Mouse (Mus musculus) left cerebral cortex, postnatal 10 days (tissue): ENCODE measurements at regions not wholly inside any gene's neighbourhood (a gene's known extent, or its start where the extent isn't known, plus 50 kb on each side); places are given as distances from the start of the nearest gene placed in this dataset.
"Not testable (repeated sequence)": the region's sequence is repeated elsewhere in the genome, so short reads cannot be mapped to it uniquely, and the experiment has no call there.

Source experiments
- DNase-seq, 2 experiments: peaks; one replicate each; pipeline ENCODE4 v3.0.0; 2021 to 2022; ENCODE audit warnings: low spot score in 2 of 2, mixed read lengths in 1 of 2; ENCODE audit errors: extremely low spot score in 1 of 2
- intact Hi-C: fragments of 180-260 bp; cut with DNase I; formaldehyde crosslinking; loops from one replicate; pipeline ENCODE4 v1.15.1; 2025

DNA sequence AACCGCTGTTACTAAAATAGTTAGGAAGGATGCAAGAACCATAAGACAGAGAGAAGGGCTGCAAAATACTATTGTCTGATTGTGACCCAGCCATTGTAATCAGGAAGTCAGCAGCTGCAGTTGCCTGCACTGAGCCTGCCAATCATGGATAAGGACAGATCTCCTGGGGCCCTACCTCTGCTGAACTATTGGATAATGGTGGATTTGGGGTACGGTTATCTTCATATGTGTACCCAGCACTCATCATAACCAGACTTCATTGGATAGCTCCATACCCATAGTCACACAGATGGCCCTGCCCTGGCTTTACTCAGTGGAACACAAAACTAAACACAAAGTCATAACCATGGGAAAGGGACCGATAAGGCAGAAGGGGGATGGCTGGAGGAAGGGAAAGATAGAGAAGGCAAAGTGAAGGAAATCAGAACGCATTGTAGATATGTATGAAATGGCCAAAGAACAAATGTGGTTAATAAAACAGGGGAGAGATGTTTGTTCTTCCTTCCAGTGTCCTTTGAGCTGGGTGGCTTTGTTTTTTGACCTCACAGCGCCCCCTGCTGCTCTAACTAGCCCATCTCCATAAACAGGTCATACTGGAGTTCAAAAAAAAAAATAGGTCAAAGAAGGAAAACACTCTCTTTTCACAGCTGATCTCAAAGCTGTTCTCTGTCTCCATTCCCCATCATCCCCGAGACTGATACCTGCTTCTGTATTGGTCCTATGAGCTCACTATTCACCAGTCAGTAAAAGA lies 101.2 kb downstream of the Dad1 start:
- intact Hi-C loops = loop anchor here (2.0 to 5.0 kb wide), 2 partner anchors 70 to 88 kb away; no protein-coding TSS in a partner anchor
- peak; percentile 30 to 70 for DNase-seq

- no peak for DNase-seq
- intact Hi-C loops = loop anchor here (2.0 to 5.0 kb wide), 2 partner anchors 70 to 87 kb away; no protein-coding TSS in a partner anchor
Observed at GRCm38 (mm10) chr14:54151921-54152320, 102.0 kb downstream of the Dad1 start.

DNA sequence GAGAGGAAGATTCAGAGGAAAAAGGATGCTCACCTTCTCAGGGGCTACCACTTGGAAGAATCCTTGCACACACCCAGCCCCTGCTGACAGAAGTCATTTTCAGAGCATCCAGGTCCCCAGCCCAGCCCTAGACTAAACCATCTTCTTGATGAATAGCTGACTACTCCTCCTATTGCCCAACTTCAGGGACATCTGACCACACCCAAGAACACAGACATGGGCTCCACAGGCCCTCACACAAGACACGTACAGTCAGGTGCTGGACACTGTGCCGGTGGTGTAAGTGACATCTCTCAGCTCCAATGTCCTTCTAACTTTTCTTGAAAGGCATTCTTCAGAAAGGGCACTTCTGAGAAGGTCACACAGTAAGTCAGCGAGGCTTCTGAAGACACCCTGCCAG lies 102.6 kb downstream of the Dad1 start:
- no peak for DNase-seq
- intact Hi-C loops = loop anchor here (5.0 kb wide), 1 partner anchor 69 kb away; no protein-coding TSS in a partner anchor

DNA sequence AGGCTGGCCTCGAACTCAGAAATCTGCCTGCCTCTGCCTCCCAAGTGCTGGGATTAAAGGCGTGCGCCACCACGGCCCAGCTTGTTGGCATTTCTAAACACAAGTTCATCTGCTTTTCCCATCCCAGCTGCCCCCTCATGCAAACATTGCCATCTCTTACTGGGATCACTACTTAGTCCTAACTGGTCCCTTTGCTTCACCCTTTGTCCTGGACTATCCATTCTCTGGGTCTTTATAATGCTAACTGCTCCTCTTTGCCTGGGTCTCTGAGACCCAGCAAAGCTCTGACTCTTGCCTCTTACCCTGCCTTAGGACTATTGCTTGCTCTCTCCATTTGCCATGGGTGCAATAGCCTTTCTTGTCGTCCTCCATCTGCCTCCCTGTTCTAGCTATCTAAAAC lies 103.7 kb downstream of the Dad1 start:
- intact Hi-C loops = loop anchor here (5.0 kb wide), 1 partner anchor 68 kb away; no protein-coding TSS in a partner anchor
- no peak for DNase-seq

DNA sequence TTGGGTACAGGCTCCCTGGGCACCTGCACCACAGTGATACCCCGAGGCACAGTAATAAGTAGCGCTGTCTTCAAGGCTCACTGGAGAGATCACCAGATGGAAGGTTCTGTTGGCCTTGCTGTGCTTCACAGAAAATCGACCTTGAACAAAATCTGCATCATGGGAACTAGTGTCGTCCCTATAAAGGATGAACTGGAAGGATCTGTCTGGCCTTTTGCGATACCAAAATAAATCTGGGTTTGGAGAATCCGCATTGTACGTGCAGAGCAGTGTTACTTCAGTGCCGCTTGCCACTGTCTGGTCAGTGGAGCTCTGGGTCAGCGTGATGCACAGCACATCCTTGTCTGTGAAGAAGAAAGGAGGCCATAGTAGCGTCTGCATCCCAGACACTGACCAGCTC lies 105.3 kb downstream of the Dad1 start:
- DNase-seq = no peak
- intact Hi-C loops = no loop called here

DNA sequence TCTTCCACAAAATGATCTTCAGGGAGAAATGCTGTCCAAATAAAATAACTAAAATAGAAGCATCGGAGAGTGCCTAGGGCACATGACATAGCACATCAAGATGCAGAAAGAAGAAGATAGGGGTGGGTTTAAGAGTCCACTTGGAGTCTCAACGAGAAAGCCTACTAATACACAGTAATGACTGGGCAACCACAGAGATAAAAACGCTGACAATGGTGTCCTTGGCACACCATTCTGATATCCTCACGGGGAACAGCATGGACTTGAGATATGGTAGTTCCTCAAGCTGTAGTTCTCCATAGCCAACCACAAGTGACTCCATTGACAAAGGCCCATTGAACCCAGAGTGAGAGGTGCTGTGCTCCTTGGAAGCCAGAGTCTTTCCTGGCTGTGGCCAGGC lies 105.8 kb downstream of the Dad1 start:
- DNase-seq = no peak
- intact Hi-C loops = no loop called here

GRCm38 (mm10) chr14:54147546-54147945 lies 106.4 kb downstream of the Dad1 start:
- no peak for DNase-seq
- intact Hi-C loops = no loop called here

GRCm38 (mm10) chr14:54145743-54146741 lies 107.9 kb downstream of the Dad1 start:
- intact Hi-C loops = no loop called here
- no peak for DNase-seq

DNA sequence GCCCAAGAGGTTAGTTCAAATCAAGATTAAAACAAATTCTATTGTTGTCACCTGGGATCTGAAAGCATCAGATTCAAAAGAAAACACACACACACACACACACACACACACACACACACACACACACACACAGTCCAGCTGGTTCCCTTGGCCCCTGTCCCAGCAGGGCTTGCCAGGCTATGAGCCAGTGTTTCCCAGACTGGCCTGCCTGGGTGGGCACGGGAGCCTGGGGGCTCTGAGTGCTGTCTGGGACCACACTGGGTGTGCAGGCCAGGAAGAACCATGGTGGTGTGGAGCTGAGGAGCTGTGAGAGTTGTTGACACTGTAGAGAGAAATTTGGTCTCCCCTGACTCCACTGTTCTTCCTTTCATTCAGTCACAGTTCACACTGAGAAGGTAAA lies 110.1 kb downstream of the Dad1 start:
- peak; percentile 9 to 63 for DNase-seq
- intact Hi-C loops = no loop called here

- intact Hi-C loops = no loop called here
- DNase-seq = no peak
Observed at GRCm38 (mm10) chr14:54138288-54138687, 115.6 kb downstream of the Dad1 start.

DNA sequence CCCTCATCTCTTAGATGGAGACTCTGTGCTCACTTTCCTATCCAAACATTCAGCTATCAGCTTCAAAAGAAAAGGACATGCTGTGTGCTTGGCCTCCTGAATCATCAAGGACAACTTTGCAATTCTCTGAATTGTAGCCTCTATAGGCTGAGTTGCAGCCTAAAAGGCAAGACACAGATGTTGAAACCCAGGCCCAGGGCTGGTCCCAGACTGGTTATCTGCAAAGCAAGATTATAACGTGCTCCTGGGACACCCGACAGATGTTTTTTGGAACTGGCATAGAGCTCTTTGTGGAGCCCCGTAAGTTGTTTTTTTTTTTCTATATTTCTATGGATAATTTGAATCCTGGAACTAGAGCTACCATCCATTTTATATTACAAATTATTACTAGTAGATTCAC lies 117.4 kb downstream of the Dad1 start:
- intact Hi-C loops = no loop called here
- DNase-seq = no peak

- intact Hi-C loops = no loop called here
- DNase-seq = no peak
Observed at GRCm38 (mm10) chr14:54128334-54128733, 125.6 kb downstream of the Dad1 start.

- intact Hi-C loops = no loop called here
- DNase-seq = no peak
Observed at GRCm38 (mm10) chr14:54125510-54125909, 128.4 kb downstream of the Dad1 start.

GRCm38 (mm10) chr14:54121973-54122372 lies 131.9 kb downstream of the Dad1 start:
- DNase-seq = no peak
- intact Hi-C loops = no loop called here

DNA sequence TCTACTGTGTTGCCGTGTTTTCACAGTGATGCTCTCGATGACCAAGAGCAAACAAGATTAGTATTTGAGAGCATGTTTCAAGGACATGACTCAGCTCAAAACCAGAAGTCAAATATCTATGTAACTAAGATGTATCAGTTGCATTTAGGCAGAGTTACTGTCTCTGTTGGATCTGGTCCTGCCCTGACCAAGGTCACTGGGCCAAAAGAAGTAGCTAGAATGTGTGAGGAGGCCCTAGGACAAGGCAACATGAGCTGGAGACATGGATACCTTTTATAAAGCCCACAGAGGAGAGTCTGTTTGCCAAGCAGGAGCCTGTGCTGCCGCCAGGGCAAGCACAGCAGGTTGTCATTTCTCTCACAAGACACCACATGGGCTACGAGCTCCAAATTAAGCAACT lies 132.6 kb downstream of the Dad1 start:
- no peak for DNase-seq
- intact Hi-C loops = no loop called here

DNA sequence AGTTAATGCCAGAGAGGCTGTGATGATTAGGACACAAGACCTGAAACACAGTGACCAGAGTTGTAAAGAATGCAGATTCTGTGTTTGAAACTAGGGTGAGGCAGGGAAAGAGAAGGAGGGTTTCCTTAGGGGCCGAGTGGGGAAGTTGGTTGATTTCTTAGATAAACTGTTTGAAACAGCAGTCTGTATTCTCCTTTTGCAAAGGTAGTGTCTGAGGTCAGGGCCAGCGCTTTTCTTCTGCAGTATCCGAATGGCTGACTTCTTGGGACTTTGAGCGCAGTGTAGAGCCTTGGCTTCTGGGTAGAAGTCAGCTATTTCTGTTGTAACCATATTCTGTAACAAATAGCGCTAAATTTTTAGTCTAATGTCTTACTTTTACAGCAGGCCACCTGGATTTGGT lies 133.7 kb downstream of the Dad1 start:
- intact Hi-C loops = no loop called here
- no peak for DNase-seq

- DNase-seq, intact Hi-C loops: not testable (repeated sequence)
Observed at GRCm38 (mm10) chr14:54117607-54118006, 136.3 kb downstream of the Dad1 start.

DNA sequence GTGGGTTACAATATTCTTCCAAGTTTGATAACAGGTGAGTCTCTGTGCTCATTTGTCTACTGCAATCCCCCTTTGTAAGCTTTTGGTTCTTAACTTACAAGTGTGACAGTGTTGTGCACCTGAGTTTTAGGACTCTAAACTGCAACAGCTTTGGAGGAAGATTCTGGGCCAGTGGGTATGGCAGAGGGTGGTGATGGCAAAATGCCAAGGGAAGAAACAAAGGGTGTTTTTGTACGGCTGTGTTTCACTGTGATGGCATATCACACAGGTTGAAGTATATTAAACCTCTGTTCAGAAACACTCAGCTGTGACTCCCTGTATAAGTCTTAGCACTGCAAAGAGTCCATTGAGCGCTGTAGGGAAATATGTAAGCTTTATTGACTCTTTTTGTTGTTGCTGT lies 140.7 kb downstream of the Dad1 start:
- no peak for DNase-seq
- intact Hi-C loops = no loop called here

- DNase-seq = peak in 1 of 2 experiments; percentile 30
- intact Hi-C loops = no loop called here
Observed at GRCm38 (mm10) chr14:54110971-54111370, 142.9 kb downstream of the Dad1 start.

DNA sequence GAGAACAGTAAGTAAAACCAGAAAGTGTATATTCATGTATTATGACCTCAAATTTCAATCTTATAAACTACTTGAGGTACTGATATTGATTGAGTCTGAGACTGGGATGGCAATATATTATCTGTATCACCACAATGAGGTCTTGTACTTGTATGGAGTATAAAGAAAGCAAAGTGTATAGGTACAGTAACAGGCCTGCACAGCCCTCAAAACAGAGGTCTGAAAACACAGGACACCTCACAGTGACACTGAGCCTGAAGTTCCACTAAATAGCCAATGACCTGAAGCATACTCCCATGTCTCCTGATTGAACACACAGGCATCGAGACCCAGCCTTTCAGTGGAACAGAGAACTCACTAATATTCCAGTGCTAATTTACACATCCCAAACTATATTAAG lies 144.8 kb downstream of the Dad1 start:
- DNase-seq = no peak
- intact Hi-C loops = no loop called here
